8 mouse cellular contexts compared by ENCODE assay signal in the genomic region with DNA sequence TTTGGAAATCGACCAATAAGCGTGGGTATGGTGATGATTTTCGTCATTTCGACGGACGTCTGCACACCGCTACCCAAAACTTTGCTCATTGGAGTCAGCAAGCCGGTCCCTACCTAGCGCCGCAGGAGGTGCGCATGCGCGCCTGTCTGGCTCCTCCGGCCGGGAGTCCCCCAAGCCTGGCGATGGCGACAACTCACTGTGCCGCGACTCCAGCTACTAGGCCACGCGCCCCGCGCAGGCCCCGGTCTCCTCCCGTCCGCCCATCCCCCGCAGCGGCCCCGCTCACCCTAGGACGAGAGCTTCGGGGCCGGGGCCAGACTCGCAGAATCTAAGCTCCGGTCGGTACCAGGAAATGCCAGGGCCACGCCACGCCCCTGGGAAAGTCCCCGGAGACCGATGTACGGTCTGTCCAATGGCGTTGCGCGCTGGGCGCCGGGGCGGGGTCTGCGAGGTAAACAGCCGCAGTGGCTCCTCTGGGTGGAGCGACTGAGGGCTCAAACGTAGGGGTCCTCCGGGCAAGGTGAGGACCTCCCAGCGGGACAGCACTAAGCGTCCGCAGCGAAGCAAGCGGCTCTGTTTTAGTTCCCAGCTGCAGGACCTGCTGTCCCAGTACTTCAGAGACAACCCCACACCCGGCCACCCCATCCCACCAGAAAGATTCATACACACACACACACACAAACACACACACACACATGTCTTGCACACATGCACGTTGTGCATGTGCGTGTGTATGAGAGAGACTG. TPM values are rescaled to one million over a fixed set of nuclear protein-coding genes. Genes with fewer than 3 reads are reported as not detected.
DNase-seq lines count a peak whose midpoint lies in the region; ATAC-seq lines count a peak whose summit lies in the region.

No protein-coding gene starts in this region.

- H3K4me2 ChIP-seq in hindbrain, embryonic 15.5 days, result peak overlapping the region; percentile 75

- WGBS in hindbrain, embryonic 15.5 days, result under 1% methylated on average over 59 of the region's 59 CpGs

- peak overlapping the region; percentile 88 for H3K9ac ChIP-seq in hindbrain, embryonic 15.5 days

- peak overlapping the region; percentile 92 for H3K27ac ChIP-seq in hindbrain, embryonic 15.5 days (replicated peaks)

- peak overlapping the region; percentile 91 for H3K4me3 ChIP-seq in hindbrain, embryonic 15.5 days

- peaks cover 18% of the 10 kb centered on the region for H3K4me1 ChIP-seq in hindbrain, embryonic 15.5 days (replicated peaks)

- no peaks in the 10 kb centered on the region for H3K27me3 ChIP-seq in hindbrain, embryonic 15.5 days

- H3K36me3 ChIP-seq in hindbrain, embryonic 15.5 days, result no peaks in the 10 kb centered on the region

- no peaks in the 10 kb centered on the region for H3K9me3 ChIP-seq in hindbrain, embryonic 15.5 days

- DNase-seq in R1 (ENCODE audit: low read depth, low spot score), result peak; percentile 97
- DNase-seq in cerebellum, postnatal 25 days, result peak; percentile 99
- DNase-seq in frontal cortex, postnatal 36 days (ENCODE audit: low spot score in 2 of 2), result peak; percentile 99
- peak; percentile 96 for DNase-seq in left cerebral cortex, adult 11 months (ENCODE audit: low spot score)
- peak; percentile 98 to 99 for DNase-seq in lung, postnatal 4 days
- peak; percentile 87 for DNase-seq in retina, postnatal 7 days (ENCODE audit: low read depth, low spot score)
- peak; percentile 99 for DNase-seq in urinary bladder, adult 2 months (ENCODE audit: low spot score)

- ATAC-seq in hindbrain, embryonic 15.5 days (ENCODE audit: low FRiP score, low read depth), result peak; percentile 99

RNA-seq across cellular contexts. Expression of gene Tnip1, which starts 6.8 kb away (rescaled TPM):
- polyA plus RNA-seq in hindbrain, embryonic 15.5 days (2015; fragmentation: Nextera tagmentation; extraction: Ambion mirVana), result 16.3 and 18.6 TPM in 2 replicates
- 19.5 and 25.0 TPM in 2 replicates for polyA plus RNA-seq in urinary bladder, adult 2 months (2012; rRNA removed)

RNA-seq across cellular contexts. Expression of gene Gpx3, which starts 53.7 kb away (rescaled TPM):
- 63.5 and 67.4 TPM in 2 replicates for polyA plus RNA-seq in hindbrain, embryonic 15.5 days (2015; fragmentation: Nextera tagmentation; extraction: Ambion mirVana)
- polyA plus RNA-seq in urinary bladder, adult 2 months (2012; rRNA removed), result 53.0 and 110 TPM in 2 replicates

Comparison
In these comparisons a context has a peak if more than half of its experiments do, and no peak if none do; other contexts are left out.
1. Peak in every context shown above with its lines: DNase-seq, ATAC-seq, H3K4me3 ChIP-seq and H3K27ac ChIP-seq.